Mouse (Mus musculus) bone marrow macrophage, adult 2 months (primary cell): ENCODE measurements around the gene Rasgef1b.

Experiments used
- CTCF ChIP-seq: IDR thresholded peaks from 2 replicates; pipeline ENCODE4 v1.5.1; 2012; ENCODE audit warnings: low read depth, mild to moderate bottlenecking, low read length, moderate library complexity
- POLR2A ChIP-seq: IDR thresholded peaks from 2 replicates; pipeline ENCODE4 v1.6.1; 2012; ENCODE audit warnings: mild to moderate bottlenecking, low read depth, low read length, borderline replicate concordance

GRCm38 (mm10) chr5:99764246-99764645, 35.4 kb upstream of the Rasgef1b start:
- TF ChIP-seq CTCF: no peak
- no peak for TF ChIP-seq POLR2A
